Mouse (Mus musculus): ENCODE results near the gene Dock9. TPM values are rescaled to one million over a fixed set of nuclear protein-coding genes. Genes with fewer than 3 reads are reported as not detected.

Gene Dock9
- total RNA-seq, 2 experiments from 2014 or later = 15.3 to 21.4 TPM

GRCm38 (mm10) chr14:121749606-121750005 lies 48.0 kb downstream of the Dock9 start:
- no peak for TF ChIP-seq CTCF (IDR thresholded peaks at IDR 0.05)
- no peak for DNase-seq
- intact Hi-C loops (cut with DNase I) = loop anchor here (2.0 to 5.0 kb wide), 3 partner anchors 52 to 161 kb away; no protein-coding TSS in a partner anchor
- Histone ChIP-seq H3K27ac (no peak overlapping the region), H3K4me3 (no peak overlapping the region)

GRCm38 (mm10) chr14:121749084-121749483 lies 48.6 kb downstream of the Dock9 start:
- Histone ChIP-seq H3K4me3 (no peak overlapping the region), H3K27ac (no peak overlapping the region)
- no peak for TF ChIP-seq CTCF (IDR thresholded peaks at IDR 0.05)
- intact Hi-C loops (cut with DNase I) = no loop called here
- no peak for DNase-seq

DNA sequence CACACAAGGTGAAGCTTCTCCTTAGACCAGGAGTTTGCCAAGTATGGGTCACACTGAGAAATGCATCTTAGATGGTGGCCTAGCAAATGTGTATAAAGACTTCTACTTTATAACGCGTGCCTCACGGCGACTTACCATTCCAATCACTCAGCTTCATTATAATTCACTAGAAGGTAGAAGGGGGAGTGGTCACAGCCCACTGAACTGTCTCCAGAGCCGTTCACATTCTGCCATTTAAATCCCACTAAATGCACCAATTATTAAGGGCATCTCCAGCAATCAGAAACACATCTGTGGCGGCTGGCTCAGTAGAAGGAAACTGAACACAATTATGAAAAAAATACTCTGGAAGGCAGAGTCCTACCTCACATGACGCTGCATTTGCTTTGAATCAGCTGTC lies 50.3 kb downstream of the Dock9 start:
- H3K27ac ChIP-seq = no peak overlapping the region
- no peak for TF ChIP-seq CTCF (IDR thresholded peaks at IDR 0.05)
- no peak overlapping the region for H3K4me3 ChIP-seq
- DNase-seq = no peak
- intact Hi-C loops (cut with DNase I) = no loop called here

DNA sequence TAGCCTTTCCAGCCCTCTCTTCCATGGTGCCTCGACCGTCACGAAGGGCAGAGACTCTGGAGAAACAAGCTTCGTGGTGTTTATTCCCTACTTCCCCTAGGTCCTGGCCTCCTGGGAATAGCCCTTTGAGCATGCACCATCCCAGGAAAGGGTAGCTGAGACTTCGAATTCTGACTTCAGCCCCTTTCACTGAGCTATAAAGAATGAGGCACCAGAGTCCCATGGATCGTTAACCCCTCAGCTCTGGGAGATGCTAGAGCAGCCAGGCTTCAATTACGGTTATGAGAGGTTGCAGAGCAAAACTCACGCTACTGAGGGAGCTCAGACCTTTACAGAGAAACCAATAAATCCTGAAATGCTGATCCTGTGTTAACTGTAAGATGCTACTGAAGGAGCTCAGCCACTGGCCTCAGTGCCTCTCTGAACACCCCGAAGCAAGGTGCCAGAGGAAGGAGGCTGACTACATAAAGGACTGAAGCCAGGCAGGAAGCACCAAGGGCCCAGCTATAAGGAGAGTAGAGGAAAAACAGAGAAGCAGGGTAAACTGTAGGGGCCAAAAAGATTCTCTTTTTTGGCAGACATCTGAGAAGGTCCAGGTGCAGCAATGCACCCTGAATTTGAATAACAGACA lies 53.7 kb downstream of the Dock9 start:
- no peak for TF ChIP-seq CTCF (IDR thresholded peaks at IDR 0.05)
- no peak for DNase-seq
- H3K4me3 ChIP-seq = no peak overlapping the region
- intact Hi-C loops (cut with DNase I) = no loop called here
- no peak overlapping the region for H3K27ac ChIP-seq

DNA sequence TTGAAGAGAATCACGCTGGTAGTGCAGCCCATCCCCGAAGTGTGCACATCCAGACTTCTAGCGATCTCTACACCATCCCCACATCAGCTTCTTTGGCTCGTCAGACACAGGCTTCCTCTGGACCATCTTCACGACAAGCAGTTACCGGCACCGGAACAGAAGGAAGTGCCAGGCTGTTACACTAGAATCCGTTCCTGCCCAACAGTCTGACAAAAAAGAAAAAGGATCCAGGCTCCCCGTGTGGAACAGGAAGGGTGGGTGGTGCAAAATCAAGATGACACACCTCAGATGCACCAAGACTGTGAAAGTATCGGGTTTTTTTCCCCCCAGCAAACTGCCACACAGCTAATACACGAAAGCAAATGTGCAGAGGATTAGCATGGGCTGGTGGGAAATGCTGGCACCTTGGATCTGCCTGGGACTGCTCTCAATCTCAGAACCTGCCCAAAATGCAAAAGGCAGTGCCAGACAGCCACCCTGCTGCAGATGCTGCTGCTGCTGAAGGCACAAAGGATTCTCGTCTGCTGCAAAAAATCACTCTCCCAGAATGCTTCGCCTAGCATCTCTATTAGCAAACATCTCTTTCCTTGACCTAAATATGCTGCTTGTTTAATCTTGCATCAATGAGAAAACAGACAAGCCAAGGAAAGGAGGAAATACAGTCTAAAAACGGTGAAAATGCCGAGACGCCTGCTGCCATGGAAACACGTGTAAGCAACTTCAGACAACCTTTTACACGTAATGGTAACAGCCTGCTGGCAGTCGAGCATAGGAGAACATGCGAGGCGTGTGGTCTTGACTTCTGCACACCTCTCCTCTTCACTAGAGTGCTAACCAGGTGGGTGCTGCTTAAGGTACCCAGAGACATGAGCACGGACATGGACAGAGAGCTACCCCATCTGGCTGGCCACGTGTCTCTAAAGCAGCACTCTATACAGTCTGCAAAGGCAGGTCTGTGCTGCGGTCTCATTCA lies 58.9 kb downstream of the Dock9 start:
- H3K27ac ChIP-seq = no peak overlapping the region
- no peak for TF ChIP-seq CTCF (IDR thresholded peaks at IDR 0.05)
- no peak for DNase-seq
- intact Hi-C loops (cut with DNase I) = no loop called here
- H3K4me3 ChIP-seq = peak overlapping the region; percentile 11; the same call in 1 of the 2 replicates

DNA sequence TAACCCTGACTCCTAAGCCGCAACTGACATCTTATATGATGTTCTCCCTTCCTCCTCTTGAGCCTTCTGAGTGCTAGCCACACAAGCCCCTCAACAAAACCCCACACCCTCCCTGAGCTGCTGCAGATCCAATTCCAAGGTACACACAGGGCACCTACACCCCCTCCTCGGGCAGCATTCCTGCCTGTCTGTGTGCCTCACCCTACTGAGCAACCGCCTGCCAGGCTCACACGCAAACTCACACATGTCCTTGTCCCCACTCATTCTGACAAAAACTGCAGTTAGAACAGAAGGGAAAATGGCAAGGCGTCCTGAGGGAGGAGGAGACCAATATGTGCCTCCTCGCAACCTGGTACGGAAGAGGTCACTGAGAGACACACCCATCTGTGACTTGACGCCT lies 60.4 kb downstream of the Dock9 start:
- no peak for TF ChIP-seq CTCF (IDR thresholded peaks at IDR 0.05)
- intact Hi-C loops (cut with DNase I) = no loop called here
- Histone ChIP-seq H3K27ac (no peak overlapping the region), H3K4me3 (no peak overlapping the region)
- DNase-seq = no peak

DNA sequence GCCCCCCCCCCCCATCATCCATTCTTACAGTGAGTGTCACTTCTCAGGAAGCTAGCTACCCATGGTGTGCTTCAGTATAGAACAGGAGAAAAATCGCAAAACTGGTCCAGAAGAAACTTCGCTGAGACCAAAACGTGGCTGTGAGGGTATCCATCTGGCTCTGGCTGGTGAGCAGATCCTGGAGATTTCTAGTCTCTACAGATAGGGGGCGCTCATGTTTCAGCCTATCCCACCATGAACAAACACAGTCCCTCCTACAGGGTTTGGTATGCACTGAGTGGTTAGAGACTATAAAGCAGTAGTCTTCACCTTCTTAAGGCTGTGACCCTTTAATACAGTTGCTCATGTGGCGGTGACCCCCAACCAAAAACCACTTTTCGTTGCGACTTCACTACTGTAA lies 62.0 kb downstream of the Dock9 start:
- Histone ChIP-seq H3K4me3 (no peak overlapping the region), H3K27ac (no peak overlapping the region)
- TF ChIP-seq CTCF (IDR thresholded peaks at IDR 0.05) = peak; percentile 48
- intact Hi-C loops (cut with DNase I) = no loop called here
- no peak for DNase-seq

- intact Hi-C loops (cut with DNase I) = no loop called here
- no peak overlapping the region for H3K27ac ChIP-seq
- no peak for TF ChIP-seq CTCF (IDR thresholded peaks at IDR 0.05)
- no peak overlapping the region for H3K4me3 ChIP-seq
- DNase-seq = no peak
Measured at GRCm38 (mm10) chr14:121734217-121734616, 63.4 kb downstream of the Dock9 start.

GRCm38 (mm10) chr14:121733694-121734093 lies 63.9 kb downstream of the Dock9 start:
- Histone ChIP-seq H3K4me3 (no peak overlapping the region), H3K27ac (no peak overlapping the region)
- intact Hi-C loops (cut with DNase I) = no loop called here
- no peak for DNase-seq
- TF ChIP-seq CTCF (IDR thresholded peaks at IDR 0.05) = no peak

DNA sequence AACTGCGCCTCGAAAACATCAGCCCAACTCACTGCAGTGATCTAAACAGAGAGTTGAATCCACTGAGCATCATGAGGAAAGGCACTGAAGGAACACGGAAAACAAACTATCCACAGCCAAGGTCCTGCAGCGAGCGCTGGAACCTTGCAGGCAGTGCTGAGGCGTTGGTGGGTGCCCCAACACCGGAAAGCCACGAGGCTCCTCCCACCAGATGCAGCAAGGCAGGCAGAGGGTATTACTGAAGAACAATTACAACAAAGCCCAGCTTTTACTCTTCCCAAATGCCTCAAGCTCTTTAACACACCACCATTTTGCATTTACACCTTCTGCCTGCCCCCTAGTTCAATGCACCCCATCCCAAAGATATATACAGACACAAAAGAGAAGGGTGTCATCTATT lies 65.4 kb downstream of the Dock9 start:
- TF ChIP-seq CTCF (IDR thresholded peaks at IDR 0.05) = no peak
- H3K27ac ChIP-seq = no peak overlapping the region
- DNase-seq = no peak
- intact Hi-C loops (cut with DNase I) = no loop called here
- H3K4me3 ChIP-seq = no peak overlapping the region

- Histone ChIP-seq H3K27ac (no peak overlapping the region), H3K4me3 (no peak overlapping the region)
- intact Hi-C loops (cut with DNase I) = no loop called here
- TF ChIP-seq CTCF (IDR thresholded peaks at IDR 0.05) = no peak
- no peak for DNase-seq
Measured at GRCm38 (mm10) chr14:121731688-121732168, 65.9 kb downstream of the Dock9 start.

DNA sequence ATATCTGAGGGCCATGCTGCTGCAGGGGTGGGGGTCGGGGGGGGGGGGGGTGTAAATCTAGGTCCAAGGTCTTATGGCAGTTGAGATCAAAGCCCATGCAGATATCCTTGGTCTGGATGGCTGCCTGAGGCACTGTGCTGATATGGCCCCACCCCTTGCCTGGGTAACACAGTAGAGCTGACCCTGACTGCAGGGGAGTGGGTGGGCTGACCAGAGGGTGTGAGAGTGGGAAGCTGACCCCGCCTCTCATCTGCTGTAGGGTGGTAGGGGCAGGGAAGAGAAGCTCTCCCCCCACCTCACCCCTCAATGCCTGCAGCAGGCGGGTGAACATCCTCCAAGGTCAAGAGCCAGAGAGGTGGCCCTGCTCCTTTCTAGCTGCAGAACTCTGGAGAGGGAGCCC lies 66.7 kb downstream of the Dock9 start:
- no peak for TF ChIP-seq CTCF (IDR thresholded peaks at IDR 0.05)
- no peak for DNase-seq
- Histone ChIP-seq H3K27ac (no peak overlapping the region), H3K4me3 (no peak overlapping the region)
- intact Hi-C loops (cut with DNase I) = no loop called here

DNA sequence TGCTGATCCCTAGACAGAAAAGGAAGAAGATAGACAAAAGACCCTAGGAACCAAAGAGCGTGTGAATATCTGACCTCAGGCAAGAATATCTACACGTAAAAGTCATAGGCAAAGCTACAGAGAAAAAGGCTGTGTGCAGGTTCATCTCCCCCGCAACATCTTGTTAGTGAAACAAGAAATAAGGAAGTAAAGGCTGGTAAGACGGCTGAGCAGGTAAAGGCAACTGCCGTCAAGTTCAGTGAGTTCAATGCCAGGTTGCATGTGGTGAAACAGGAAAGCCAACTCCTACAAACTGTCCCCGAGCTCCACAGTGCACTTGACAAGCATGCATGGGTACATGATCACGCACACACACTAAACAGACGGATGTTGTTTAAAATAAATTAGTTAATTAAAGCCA lies 69.6 kb downstream of the Dock9 start:
- no peak for DNase-seq
- intact Hi-C loops (cut with DNase I) = no loop called here
- no peak for TF ChIP-seq CTCF (IDR thresholded peaks at IDR 0.05)
- H3K4me3 ChIP-seq = no peak overlapping the region
- no peak overlapping the region for H3K27ac ChIP-seq

All from gastrocnemius, adult 2 months (tissue).